Mouse (Mus musculus) telencephalon, adult 2 months (tissue): ENCODE results near the gene Ccdc28b.
A peak's percentile ranks its signal among the peaks of the same experiment; 100 is the strongest.

Experiments used
- DNase-seq: peaks from one replicate; pipeline ENCODE4 v3.0.0-alpha.2; 2011; ENCODE audit warnings: low read depth, low spot score

The Ccdc28b gene

DNA sequence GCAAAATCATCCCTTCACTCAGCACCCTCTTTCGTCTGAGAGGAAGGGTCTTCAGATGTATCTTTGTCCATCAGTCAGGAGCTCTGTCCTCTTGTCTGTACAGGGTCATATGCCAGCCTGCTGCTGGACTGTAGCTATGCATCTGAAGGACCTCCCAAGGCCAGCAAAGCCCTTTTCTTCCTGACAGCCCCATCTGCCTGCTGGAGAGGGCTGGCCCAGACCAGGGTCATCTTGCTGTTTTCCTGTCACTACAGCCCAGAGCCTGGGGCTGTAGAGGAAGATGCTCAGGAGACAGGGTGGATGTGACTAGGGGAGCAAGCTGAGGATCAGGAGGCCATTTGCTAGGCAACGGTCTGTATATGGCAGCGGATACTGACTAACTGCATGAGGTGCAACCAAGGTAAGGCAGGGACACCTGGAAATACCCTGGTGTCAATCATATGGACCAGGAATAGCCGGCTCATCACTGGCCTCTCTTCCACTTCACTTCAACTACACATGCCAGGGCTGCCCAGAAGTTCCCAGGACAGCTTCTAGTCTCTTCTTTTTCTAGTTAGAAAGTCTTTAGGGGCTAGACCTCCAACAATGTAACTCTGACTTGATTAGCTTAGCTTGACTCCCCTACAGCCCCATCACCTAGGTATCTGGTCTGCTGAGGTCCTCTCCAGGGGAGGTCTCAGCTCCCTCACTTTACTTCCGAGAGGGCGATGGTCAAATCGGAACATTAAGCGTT is 778 bp downstream of the Ccdc28b start:
- DNase-seq = no peak

DNA sequence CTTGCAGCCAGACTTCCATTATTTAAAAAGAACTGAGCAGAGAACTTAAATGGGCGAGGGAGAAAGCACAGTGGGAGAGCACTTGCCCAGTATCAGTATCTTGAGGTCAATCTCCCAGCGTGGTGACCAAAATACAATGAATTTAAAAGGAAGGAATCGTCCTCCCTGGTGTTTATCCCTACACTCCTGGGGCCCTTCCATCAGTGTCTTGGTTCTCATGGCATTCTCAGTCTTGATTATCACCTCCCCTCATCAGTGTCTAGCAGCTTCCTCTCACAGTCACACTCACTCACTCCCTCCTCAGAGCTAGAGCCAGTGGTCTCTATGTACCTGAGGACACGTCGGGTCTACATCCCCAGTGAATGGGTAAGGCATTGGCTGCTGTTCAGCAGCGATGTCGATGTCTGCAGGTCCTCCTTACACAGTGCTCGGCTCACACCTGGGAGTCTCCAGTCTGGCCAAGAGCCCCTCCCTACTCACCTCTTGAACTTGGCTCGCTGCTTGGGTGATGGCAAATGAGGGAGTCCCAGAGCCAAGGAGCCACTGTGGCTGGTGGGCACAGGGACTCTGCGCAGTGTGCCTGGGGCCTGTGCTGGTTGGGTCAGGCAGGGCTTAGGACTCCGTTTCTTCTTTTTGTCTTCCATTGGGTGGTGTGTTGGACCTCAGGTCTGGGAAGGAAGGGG is 1.5 kb downstream of the Ccdc28b start:
- DNase-seq = no peak

DNA sequence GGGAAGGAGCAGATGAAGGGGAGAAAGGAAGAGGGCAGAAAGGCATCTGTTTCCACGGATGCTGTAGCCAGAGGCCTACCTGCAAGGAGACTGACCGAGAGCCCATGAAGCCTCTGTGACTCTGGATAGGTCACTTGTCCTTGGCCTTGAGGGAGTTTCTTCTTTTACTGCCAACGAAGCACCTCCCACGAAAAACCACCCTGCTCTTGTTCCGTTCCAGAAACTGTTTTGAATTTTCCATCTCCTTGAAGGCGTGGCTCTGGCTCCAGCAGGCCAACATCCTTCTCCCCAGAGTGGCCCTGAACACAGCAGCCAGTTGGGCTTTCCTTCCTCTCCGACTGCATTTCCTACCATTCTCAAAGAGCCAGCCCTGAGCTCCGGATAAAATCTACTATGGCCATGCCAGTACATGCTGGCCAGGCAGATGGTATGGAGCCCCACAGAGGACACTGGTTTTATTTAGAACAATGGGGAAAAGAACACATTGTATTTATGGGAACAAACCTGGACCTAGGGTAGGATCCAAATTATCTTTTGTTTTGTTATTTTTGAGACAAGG is 2.4 kb downstream of the Ccdc28b start:
- DNase-seq = no peak

DNA sequence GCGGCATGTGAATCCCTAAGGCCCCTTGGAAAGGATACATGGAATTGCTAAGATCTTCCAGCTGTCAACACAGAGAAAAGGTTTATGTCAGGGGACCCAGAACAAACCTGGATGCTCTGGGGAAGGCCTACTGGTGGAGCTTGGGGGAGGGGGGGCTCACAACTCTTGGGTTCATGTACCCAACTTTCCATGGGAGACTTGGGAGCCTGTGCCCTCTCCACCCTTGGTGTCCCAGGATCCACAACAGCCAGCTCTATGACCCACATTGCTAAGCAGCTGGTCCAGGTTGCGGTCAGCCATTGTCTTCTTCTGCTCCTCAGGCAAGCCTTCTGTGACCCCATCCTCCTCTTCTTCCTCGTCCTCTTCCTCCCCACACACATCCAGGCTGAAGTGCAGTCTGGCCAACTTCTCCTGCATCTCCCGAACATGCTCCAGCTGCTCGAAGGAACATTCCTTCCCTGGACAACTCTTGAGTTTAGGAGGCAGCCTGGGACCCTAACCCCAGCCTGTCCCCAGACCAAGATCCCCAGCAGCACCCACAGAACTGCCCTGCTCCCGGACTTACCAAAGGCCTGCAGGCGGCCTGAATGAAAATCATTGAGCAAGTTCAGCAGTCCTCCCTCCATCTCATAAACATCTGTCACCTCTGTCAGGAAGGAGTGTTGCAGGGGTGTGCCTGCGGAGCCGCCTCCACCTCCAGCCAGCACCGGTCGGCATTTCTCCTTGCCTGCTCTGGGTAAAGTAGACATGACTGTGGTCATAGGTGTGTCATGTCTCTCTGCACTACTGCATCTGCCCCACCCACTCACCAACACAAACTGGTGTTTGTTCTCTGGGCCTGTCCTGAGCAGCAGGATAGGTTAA is 3.1 kb downstream of the Ccdc28b start:
- DNase-seq = no peak

DNA sequence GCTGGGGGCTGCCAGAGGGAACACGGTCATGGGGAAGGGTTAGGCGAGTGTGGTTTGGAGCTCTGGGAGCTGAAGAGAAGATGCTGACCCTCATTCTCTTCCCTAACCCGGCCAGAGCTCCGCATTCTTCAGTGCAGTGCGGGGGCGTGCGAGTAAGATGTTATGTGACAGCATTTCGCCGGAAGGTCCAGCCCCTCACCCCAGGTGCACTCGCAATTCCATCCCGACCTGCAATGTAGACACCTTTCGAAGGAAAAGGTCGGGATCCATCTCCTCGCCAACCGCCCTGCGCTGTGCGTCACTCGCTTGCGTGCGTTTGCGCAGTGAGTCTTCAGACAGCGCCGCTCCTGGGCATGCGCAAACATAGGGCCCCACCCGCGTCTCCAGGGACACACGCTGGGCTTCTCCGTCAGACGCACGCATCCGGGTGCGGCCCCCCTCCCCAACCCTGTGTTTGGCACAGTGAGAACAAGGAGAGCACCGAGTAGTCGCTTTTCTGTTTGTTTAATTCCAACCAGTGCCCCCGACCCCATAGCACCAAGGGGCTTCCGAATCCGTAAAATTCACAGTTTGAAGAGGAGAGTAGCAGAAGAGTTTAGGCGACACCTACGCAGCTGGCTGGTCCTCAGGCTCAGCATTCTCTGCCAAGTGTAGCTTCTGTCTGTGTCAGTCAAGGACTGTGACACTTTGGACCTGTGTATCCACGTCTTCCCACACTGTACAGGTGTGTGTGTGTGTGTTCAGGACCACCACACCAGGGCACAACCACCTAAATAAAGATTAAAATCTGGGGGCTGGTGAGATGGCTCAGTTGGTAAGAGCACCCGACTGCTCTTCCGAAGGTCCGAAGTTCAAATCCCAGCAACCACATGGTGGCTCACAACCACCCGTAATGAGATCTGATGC is 4.7 kb downstream of the Ccdc28b start, which contains the start of gene Iqcc:
Iqcc (minus strand) TSS at position 314 of the 906 bp plus-strand sequence.
- DNase-seq = peak; percentile 93

DNA sequence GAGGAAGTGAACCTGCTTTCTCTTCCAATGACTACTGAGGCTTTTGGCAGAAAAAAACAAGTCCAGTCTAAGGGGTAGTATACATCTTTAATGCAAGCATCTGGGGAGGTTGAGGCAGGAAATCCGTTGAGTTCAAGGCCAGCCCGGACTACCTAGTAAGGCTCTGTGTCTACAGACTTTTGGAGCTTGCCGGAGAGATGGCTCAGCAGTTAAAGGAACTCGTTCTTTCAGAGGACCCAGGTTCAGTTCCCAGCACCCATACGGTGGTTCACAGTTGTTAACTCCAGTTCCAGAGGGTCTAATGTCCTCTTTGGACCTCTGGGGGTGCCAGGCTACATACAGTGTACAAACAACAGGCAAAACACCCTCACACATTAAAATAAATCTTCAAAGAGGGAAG is 5.7 kb downstream of the Ccdc28b start:
- no peak for DNase-seq

DNA sequence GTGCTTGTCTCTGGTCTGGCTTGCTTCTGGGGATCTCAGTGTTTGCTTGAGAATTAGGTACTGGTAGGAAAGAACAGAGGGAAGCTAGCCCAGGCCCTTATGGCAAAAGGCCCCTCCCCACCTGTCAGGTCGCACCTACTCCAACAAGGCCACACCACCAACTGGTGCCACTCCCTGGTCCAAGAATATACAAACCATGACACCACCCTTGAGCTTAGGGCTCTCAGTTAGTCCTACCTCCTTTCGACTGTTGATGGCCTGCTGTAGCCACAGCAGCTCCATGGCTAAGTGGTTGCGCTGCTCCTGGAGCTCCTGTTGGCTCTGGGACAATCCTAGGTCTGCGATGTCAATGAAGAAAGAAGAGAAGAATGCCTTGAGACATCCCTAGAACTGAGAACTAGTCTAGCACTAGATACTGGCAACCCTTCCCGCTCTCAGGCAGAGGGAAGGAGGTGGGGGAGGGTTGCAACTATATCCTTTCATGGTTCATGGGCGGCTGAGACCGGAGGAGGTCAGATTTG is 6.6 kb downstream of the Ccdc28b start:
- no peak for DNase-seq

DNA sequence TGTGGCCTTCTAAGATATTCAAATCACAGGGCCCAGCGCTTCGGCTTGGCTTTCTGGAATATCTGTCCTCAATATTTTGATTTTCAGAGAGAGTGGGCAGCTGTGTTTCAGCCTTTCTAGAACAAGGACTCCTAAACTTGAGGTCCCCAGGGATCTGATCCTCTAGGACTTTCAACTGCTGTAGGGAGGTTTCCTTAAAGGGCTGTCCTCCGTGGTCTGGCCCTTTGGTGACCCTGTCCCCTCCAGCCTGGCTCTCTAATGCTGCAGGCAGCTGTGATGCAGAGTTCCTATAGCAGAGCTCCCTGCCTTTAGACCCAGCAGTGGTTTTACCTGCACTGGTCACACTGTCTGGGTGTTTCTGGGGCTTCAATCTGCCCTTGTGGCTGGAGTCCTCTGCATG is 7.1 kb downstream of the Ccdc28b start:
- no peak for DNase-seq

DNA sequence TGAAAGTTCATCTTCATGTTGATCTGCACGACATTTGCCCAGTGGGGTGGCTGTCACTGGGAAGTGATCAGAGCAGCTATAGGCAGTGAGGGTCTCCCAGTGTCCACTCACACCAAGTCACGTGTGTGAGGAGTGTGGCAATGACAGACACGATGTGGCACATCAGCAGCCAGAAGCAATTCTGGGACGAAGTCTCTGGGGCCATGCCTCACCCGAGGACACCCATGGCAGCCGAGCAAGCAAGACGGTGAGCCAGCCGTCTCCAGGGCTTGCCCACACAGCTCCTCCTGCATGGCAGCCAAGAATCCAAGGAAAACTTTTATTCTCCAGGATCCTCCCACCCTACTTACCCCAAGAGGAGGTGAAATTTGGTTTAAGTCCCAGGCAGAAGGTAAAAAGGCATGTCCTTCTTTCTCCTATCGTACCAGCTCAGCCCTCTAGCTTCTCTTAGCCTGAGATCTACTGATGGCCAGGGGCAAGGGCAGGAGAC is 7.9 kb downstream of the Ccdc28b start:
- no peak for DNase-seq

DNA sequence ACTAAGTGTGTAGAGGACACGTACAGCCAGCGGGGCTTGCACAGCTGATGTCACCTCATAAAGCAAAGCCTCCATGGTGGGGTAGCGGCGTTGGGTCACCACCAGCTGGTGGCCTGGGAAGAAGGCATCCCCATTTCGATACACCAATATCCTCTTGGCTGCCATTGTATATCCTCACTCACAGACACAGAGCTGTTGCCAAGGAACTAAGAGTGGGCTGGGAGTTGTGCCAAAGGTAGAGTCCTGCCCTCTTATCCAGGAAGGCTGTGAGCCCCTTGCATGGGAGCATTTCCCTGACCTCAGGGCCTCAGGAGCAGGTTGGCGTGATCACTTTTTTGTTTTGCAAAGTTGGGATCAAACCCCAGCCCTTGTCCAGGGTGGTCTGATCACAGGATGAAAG is 9.7 kb downstream of the Ccdc28b start, which contains the start of gene Dcdc2b:
Dcdc2b (minus strand) TSS at position 165 of the 400 bp plus-strand sequence.
- no peak for DNase-seq

DNA sequence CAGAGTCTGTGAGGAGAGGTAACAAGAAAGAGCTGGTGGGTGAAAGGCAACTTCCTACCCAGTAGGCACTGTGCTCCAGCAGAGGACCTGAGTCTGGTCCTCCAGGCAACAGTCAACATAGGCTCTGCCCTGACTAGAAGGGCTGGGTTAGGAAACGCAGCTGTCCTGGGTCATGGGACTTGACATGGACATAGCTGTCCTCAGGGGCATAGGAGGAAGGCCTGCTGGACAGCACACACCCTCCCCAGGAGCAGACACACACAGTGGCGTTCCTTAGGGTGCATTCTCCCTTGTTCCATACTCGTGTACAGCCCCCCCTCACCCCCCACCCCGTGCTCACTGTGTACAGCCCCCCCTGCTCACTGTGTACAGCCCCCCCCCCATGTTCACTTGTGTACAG is 13.3 kb downstream of the Ccdc28b start:
- DNase-seq = no peak

DNA sequence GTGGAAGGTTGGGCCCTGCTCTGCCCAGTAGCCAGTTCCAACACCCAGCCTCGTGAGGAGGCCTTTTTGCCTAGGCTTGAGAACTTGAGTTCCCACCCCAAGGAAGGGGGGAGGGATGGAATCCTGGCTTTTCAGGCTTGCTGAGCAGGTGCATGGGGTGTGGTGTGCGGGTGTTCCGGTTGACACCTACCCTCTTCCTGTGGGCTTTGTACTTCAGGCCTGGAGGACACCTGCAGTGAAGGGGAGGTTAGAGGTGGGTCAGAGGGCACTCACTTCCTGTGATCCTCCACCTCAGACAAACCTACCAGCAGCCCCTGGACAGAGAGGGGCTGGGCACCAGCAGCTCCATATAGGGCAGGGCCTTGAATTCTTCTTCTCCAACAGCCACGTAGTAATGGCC is 13.7 kb downstream of the Ccdc28b start:
- DNase-seq = no peak

DNA sequence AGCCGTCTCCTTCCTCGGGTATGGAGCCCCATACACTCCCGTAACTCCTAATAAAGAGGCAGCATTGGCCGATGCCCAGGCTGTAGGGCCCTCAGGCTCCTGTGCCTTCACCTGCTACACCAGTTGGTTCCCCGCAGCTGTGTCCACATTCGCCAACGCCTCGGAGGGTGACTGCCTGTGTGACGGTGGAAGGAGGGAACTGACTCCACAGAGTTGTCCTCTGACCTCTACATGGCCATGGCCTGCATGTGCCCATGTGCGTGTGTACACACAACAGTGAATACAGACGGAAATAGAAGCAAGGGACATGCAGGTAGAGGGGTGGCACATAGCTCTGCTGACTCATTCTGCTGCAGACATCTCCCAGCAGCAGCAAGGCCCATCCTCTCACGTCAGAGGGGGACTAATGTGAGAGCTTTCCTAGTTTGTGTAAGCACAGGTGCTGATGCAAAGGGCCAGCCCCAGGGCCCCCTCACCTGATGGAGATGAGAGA is 14.6 kb downstream of the Ccdc28b start:
- no peak for DNase-seq

DNA sequence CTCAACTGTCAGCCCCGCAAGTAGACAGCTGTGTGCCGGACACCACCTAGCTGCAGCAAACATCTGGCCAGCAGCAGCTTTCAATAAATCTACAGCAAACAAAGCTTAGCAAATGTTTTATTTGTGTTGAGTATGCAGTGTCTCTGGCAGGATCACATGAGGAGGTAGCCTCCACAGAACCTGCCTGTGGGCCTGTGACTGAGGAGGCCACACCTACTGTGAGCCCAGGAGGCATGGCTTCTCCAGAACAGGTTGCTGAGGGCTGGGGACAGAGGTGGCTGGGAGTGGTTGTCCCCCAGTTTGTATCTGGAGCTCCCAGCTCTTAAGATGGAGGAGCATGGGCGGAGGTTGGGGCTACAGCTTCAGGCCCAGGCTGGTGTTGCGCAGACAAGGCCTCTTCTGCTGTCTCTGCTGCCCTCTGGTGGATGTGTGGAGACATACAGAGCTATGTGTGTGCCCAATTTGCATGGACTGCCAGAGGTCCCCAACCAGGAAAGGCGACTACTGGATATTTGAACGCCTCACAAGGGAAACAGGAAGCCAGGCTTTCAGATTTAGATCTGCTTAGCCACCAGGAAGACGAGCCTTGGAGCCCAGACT is 15.2 kb downstream of the Ccdc28b start:
- DNase-seq = peak; percentile 74

DNA sequence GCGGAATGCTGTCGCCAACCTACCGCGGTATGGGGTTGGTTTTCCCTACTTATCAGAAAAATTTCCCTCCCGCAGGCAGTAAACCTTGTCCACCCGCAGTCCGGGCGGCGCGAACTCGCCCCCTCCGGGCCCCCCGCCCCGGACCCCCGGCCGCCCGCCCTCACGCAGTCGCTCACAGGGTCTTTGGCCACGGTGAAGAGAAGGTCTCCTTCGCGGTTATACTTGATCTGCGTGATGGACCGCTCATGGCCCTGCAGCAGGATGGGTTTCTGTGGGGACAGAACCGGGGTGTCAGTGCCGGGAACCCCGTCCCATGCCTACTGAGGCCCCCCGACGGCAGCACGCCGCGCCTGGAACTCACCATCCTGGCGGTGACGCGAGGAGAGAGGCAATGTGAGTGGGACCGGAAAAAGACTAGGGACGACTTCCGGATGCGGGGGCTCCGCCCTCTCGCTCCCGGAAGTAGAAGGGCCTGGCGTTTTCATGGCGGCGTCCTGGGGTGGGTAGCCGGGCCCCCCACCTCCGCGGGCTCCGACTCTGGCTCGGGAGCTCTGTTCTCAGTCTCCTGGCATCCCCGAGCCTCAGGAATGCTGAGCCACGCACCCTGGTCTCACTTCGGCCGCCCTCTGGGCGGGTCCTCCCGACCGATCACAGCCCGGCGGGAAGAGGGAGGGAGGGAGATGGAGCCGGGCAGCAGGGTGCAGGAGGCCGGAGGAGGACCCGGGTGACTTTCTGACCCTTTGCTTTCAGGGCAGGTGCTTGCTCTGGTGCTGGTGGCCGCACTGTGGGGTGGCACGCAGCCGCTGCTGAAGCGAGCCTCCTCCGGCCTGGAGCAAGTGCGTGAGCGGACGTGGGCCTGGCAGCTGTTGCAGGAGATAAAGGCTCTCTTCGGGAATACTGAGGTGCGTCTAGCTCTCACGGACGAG is 23.3 kb downstream of the Ccdc28b start, which contains the start of the genes Eif3i and Tmem234:
Eif3i (minus strand) TSS at position 416 of the 926 bp plus-strand sequence.
Tmem234 (plus strand) TSS at position 436 of the 926 bp plus-strand sequence.
- DNase-seq = peak; percentile 79

DNA sequence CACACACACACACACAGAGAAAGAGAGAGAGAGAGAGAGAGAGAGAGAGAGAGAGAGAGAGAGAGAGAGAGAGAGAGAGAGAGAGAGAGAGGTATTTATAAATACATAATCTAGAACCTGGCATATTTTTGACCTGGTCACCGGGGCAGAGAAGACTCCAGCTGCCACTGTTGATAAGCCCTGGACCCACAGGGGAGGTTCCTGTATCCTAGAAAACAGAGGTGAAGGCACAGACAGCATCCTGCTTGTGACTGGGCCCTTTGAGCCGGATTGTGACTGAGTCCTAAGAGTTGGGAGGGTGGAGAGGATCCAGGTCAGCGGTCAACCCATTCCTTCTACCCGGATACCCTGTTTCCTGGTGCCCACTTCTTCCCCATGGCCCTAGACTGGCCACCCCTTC is 34.9 kb downstream of the Ccdc28b start:
- no peak for DNase-seq

DNA sequence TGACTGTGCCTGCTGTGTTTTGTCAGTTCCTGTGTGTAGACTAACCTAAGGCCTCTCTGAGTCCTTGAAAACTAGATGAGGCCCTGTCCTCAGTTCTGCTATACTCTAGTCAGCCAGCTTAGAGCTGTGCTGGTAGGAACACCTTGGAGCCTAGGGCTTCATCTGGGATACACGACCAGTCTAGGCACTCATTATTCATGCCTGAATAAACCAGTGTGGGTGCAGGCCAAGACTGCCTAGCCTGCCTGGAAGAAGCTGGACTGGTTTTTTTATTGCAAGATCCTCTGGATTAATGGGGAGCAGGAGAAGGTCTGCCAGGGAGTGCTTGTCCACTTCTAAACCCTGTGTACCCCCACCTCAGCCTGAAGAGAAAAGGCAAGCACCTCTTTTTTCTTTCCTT is 36.8 kb downstream of the Ccdc28b start:
- DNase-seq = no peak

DNA sequence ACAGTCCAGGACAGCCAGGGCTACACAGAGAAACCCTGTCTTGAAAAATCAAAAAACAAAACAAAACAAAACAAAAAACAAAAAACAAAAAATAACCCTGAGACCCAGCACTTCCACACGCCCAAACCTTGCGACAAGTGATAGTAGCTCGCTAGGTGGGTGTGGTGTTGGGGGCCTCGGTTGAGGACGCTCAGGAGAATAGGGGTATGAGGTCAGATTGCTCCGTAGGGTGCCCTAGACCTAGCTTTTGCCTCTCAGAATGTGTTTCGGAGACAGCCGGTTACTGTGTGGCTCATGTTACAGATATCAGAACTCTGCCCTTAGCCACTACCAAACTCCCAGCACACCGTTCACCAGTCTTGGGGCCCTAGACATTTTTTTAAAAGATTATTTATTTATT is 38.0 kb downstream of the Ccdc28b start:
- DNase-seq = no peak
